Mouse (Mus musculus) spleen, postnatal 4 days (tissue): Measurements from ENCODE around the gene Mgll.
A peak's percentile ranks its signal among the peaks of the same experiment; 100 is the strongest.

Experiments
- DNase-seq, 2 experiments: peaks; one replicate each; pipeline ENCODE4 v3.0.0; 2022; ENCODE audit warnings: low spot score in 2 of 2

Gene Mgll

DNA sequence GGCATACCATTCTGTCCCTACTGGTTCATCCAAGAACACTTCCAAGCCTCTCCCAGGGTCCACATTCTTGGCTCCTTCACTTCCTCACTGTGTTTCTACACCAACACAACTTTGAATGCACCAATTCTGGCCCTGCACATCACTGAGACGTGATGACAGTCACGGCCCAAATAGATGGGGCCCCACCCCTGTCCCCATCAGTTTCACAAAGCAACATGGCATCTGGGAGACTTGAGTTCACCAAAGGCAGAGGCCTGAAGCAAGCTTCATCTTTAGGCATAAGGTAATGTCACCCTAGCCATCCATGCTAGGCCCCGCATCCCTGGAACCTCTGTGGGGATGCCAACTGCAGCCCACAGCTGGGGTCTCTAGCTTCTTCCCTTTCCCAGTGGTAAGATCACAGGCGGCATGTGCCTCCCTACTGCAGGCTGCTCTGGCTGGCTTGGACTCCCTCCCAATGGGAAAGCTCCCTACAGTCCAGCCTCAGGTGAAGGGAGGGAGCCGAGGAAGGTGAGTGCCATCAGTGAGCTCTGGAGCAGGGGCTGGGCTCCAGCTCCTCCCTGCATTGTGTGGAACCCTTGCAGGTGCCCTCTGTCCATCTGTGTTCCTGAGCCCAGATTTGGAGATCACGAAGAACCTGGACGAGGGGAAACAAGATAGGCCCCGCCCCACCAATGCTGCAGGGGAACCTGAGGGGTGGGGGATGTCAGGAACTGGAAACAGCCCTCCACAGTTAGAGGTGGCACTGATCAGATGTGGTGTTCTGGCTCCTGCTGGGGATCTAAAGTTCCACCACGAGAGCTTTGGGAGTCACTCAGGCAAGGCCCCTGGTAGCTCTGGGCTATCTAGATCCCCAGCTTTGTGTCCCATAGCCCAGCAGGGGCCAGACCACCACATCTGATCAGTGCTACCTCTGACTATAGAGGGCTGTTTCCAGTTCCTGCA lies 119.8 kb downstream of the Mgll start:
- DNase-seq = no peak

DNA sequence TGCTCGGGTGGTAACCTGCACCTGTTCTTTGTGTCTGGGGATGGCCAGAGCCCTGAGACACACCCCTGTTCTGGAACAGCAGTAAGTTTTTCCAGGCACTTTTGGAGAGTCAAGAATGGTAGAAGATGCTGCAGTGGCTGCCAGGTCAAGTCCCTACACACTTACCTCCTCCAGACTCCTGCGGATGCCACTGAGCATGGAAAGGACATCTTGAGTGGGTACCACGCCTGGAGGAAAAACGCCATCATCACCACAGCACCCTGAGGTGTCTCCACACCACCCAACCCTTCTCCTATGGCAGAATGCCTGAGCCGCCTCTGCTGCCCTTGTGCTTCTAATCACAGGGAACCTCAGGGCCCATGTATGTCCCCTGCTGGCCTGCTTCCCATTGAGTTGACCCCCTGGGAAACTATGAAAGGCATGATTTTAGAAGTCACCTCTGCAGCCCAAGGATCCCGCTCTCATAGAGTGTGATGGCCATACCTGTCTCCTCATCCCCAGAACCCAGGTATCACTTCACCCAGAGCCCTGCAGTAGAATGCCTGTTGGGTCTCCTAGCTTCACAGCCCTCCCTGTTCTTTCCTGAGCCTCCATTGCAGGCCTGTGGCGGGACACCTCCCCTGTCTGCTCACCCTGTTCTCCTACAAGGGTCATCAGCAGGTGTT lies 120.8 kb downstream of the Mgll start:
- no peak for DNase-seq

DNA sequence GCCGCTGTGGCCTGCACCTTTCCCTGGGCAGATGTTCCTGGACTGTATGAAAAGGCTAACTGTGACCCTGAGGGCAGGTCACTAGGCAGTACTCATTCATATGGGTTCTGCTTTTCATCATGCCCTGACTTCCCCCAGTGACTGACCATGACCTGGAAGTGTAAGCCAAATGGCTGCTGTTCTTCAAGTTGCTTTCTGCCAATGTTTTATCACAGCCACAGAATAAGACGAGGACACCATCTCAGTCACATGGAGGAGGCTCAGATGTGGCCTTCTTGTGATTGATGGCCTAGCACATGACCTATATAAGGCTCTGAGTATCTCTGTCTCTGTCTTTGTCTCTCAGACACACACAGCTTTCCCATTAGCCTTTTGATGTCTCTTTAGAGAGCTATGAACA lies 123.4 kb downstream of the Mgll start:
- no peak for DNase-seq

DNA sequence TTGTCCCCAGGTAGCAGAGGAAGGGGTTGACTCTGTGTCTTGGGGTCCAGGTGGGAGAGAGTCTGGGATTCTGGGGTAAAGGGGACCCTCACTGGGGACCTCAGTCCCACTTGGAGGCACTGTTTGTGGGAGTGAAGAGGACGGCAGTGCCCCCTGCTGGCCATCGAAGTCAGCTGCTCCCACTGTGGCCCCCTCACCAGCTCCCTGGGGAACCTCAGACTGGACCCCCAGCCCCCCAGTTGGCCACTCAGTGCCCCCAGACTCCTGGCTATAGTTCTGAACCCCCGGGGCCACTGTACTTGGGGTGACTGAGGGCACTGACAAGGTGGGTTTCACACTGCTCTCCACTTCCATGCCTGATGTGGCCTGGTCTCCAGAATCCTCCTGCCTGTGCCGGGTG lies 125.1 kb downstream of the Mgll start:
- peak in 1 of 2 experiments; percentile 84 for DNase-seq

DNA sequence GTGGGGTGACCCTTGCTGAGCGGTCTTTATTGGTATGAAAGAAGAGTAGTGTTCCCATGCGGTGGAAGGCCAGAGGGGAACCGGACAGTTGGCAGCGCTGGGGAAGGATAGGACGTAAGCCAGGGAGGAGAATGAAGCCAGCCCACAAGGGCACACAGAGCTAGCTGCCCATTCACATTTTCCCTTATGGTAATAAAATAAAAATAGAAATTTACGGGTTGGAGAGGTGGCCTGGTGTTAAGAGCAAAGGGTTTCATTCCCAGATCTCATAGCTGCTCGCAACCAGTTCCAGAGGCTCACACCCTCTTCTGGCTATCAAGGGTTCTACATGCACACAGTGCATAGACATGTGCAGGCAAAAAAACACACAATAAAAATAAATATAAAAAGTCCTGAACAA lies 125.8 kb downstream of the Mgll start:
- DNase-seq = no peak

DNA sequence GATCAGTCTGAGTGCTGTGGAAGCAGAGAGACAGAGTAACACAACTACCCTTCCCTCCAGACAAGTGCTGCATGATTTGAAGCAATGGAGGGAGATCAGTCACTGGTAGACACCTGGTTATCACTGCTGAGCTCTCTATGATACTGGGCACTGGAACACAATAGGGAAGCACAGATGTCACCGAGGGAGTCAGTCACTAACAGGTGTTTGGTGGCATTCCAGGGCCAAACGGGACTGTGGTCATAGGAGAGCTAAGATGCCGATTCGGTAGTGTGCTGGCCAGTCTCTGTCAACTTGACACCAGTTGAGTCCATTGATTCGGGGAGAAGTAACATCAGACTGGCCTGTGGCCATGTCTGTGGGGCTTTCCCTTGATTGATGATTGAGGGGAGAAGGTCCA lies 130.3 kb downstream of the Mgll start:
- no peak for DNase-seq

DNA sequence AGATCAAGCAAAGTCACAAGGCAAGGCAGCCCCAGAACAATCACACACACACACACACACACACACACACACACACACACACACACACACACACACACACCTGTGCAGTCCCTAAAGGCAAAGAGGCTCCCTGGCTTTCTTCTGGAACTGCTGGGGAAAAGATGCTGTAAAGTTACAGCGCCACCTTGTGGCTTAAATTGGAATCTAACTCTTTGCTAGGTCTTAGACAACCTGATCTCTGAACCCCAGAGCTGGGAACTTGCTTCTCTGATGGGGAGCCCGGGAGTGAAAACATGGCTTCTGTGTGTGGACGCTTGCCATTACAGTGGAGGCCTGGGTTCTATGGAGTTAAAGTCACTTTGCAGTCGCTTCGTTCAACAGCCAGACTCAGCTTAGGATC lies 131.4 kb downstream of the Mgll start:
- DNase-seq = peak; percentile 74 to 89

DNA sequence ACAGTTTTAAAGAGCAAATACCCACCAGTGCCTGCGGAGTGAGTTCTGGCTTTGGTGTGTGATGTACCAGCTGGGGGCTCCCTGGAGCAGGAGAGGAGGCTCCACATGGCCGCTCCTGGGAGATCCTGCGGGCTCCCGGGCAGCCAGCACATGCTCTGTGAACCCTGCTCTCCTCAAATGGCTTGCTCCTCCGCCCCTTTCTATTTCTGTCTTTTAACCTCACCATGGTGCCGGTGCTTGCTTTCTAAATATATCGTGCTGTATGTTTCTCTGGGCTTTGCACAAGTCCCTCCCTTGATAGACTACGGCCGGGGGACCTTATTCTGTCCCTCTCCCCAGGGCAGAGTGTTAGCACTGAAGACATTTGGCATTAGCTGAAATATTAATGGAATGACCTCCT lies 133.0 kb downstream of the Mgll start:
- no peak for DNase-seq

DNA sequence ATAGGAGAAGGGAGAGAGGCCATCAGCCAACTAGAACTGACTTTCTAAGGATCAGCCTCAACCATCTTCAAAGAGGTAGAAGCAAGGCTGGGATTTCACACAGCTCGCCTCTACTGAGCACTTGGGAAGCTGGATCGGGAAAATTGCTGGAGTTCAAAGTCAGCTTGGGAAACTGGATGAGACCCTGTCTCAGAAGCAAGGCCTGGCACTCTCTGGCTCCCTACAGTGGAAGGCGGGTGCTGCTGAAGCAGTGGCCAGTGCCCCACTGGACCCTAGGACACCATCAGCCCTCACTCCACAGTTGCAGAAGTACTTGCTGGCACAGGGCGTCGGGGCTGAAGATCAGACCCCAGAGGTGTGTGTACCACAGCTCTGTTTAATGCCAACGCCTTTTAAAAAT lies 133.6 kb downstream of the Mgll start:
- DNase-seq = no peak

DNA sequence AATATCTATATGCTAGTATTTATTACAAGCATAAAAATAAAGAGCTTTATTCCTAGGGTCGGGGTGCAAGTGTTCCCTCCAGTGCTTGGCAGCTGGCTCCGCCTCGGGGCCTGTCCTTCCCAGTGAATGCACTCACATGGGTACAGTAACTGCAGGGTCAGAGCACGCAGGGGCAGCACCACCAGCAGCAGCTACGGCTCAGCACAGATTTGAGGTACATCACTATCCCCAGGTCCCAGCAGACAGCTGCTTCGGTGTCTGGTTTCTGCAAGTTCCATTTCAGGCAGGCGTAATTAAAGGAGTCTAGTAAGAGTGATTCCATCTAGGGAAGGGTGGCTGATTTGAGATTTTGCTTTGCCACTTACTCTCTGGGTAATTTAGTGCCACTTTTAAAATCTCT lies 134.1 kb downstream of the Mgll start:
- no peak for DNase-seq

DNA sequence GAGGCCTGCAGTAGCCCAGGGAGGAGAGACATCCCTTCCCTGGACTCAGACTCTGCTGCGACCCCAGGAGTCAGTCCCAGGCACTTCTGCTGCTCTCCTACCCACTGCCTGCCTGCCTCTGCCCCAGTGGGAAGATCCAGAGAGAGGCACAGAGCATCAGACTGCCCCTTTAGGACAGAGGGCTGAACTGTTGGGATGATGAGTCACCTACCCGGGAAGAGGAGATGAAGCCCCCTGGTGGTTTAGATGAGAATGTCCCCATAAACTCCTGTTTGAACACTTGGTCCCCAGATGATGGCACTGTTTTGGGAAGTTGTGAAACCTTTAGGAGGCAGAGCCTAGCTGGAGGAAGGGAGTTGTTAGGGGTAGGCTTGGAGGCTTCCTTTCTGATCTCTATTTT lies 136.7 kb downstream of the Mgll start:
- DNase-seq = peak in 1 of 2 experiments; percentile 49

DNA sequence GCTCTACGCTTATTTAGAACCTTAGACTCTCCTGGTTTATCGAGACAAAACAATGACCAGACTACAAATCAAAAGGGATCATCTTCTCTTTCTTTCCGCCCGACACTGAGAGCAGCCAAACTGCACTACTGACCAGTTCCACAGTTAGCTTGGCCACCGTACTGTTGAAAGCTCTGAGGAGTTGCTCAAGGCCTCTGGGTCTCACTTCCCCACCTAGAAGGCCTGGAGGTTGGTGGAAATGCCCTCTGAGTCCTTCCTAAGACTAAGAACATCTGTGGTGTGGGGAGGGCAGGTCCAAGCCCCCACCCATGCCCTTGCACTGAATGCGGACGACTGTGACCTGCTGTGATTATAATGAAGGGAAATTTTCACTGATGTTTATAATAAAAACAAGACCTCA lies 141.5 kb downstream of the Mgll start:
- no peak for DNase-seq

DNA sequence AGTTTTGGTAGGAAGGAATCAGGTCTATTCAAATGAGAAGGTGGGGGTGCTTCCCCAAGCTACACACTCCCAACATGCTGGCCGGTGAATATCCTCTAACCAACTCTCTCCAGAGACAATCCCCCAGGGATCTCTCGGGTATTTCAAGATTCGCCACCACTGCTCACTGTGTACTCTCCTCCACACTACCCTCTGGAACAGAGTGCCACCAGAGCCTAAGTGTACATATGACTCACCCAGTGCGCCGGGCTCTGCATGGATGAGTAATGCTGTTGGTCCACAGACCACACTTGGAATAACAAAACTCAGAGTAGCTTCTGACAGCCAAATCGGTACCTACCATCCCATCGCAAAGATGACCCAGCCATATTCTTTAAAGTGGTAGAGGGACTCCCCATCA lies 145.2 kb downstream of the Mgll start:
- DNase-seq = no peak

DNA sequence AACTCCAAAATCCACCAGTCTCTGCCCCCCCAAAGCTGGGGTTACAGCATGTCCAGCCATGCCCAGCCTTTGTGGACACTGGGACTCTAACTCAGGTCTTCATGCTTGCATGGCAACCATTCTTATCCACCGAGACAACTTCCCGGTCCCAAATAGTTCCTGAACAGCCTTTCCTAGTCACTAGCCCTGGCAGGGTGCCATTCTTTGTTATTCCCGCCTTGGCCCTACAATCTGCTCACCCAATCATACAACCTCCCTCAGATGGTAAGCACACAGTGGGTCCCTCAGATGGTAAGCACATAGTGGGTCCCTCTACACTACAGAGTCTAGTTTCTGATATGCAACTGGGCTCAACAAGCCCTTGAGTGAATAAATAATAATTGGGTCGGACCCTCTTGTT lies 146.4 kb downstream of the Mgll start:
- no peak for DNase-seq

DNA sequence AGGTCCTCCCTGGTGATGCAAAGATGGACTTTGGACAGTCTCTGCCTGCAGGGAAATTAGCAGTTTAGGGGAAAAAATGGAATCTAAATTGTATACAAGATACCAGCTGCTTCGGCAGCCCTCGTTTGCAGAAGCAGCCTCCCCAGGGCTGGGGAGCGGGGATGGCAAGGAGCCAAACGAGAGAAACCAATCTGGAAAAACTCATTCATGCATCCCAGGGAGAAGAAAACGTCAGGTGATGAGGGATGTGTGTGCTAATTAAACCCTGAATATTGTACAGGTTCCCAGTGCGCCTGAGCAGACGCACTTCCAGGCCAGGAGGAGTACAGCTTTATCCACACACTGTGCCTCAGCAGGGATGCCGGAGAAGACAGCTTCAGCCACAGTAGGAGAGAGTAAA lies 147.3 kb downstream of the Mgll start:
- DNase-seq = no peak

DNA sequence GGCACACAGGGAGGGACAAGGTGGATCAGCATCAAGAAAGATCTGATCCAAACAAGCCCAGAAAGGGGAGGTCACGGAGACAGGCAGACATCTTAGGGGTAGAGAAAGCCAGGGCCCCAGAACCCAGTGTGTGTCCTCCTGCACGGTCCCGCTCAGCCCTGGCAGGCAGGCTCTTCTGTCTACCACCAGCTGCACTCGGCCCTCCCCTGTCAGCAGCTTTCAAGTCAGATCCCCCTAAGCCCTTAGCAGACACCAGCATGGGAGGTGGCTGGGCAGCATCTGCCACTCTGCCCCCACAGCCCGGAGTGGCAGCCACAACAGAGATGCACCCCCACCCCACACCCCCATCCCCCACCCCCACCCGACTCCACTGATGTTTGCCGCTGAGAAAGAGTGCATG lies 148.6 kb downstream of the Mgll start:
- no peak for DNase-seq

DNA sequence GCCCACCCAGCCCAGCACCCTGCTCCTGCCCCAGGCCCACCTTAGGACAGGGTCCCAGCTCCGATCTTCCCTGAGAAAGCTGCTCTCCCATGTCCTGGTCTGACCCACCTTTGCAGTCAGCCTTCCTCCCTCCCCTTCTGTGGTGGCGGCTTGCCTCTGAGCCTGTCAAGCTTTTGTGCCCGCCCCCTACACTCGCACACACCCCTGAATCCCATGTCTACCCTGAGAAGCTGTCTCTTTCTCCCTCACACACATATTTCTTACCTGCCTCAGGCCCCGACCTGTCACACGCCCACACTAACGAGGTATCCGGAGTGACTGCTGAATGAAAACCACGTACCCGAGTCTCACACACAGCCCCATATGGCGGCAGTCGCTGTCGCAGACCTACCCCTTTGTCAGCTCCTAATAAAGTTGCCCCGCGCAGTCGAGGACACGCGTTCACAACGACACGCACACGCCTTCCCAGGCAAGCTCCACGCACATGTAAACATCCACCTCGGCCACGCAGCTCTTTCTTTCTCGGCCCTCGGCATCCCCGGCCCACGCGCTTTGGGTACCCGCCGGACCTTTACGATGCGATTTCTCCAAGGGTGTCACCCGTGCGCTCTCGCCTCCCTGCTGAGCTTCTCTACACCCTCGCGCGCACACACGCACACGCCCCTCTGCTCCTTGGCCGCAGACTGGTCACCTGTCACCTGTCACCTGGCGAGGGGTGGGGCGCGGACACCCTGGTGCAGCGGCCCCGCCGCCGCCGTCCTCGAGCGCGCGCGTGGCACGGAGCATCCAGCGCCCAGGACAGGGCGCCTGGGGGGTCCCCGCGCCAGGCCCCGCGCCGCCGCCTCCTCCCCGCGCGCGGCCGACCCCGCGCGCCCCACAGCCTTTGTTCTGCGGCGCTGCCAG lies 150.0 kb downstream of the Mgll start:
- DNase-seq = no peak

DNA sequence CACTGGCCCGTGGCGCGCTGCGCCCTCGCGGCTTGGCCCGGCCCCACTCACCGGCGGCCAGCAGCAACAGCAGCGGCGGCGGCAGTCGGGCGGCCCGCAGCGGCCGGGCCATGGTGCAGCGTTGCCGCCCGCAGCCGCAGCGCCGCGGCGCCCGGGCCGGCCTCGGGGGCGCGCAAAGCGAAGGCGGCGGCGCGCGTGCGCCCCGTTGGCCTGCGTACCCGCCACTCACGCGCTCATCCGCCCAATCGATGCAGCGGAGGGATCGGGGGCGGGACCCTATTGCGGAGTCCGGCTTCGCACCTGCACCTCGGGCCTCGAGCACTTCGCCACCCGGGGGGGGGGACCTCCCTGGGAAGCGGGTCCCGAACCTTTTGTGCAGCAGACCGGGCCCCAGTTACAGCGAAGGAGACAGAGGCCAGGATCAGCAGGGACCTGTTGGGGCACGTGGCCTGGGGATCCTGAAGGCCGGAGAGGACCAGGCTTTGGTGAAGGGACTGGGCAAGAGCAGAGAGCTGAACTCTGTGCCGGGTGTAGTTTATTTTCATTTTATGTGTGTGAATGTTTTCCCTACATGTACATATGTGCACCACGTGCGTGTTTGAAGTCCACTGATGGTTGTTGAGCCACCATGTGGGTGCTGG lies 150.8 kb downstream of the Mgll start, which contains the start of gene Podxl2:
Podxl2 (minus strand) TSS at position 177 of the 641 bp plus-strand sequence.
- peak in 1 of 2 experiments; percentile 52 for DNase-seq
